Mouse (Mus musculus): ENCODE results near the gene Pdzrn4. TPM values are rescaled to one million over a fixed set of nuclear protein-coding genes. Genes with fewer than 3 reads are reported as not detected.

Gene Pdzrn4
- total RNA-seq, 2 experiments from 2014 or later = 11.4 to 11.5 TPM

- H3K4me3 ChIP-seq = no peak overlapping the region
- intact Hi-C loops (cut with DNase I) = no loop called here
Measured at GRCm38 (mm10) chr15:92562149-92562548, 165.5 kb downstream of the Pdzrn4 start.

GRCm38 (mm10) chr15:92563576-92563975 lies 166.9 kb downstream of the Pdzrn4 start:
- Histone ChIP-seq H3K27ac (no peak overlapping the region), H3K4me3 (no peak overlapping the region)
- TF ChIP-seq CTCF (IDR thresholded peaks at IDR 0.05) = no peak
- no peak for DNase-seq (ENCODE audit: extremely low spot score in 1 of 2, low spot score in 2 of 2)
- intact Hi-C loops (cut with DNase I) = no loop called here

More at GRCm38 (mm10) chr15:92562149-92562548, 165.5 kb downstream of the Pdzrn4 start:
- TF ChIP-seq CTCF (IDR thresholded peaks at IDR 0.05) = no peak
- no peak overlapping the region for H3K27ac ChIP-seq
- DNase-seq (ENCODE audit: extremely low spot score in 1 of 2, low spot score in 2 of 2) = no peak

- no peak overlapping the region for H3K27ac ChIP-seq
- no peak for DNase-seq (ENCODE audit: extremely low spot score in 1 of 2, low spot score in 2 of 2)
- H3K4me3 ChIP-seq = no peak overlapping the region
- TF ChIP-seq CTCF (IDR thresholded peaks at IDR 0.05) = no peak
- intact Hi-C loops (cut with DNase I) = no loop called here
Measured at GRCm38 (mm10) chr15:92570526-92571243, 174.0 kb downstream of the Pdzrn4 start.

- no peak overlapping the region for H3K4me3 ChIP-seq
- intact Hi-C loops (cut with DNase I) = no loop called here
- DNase-seq (ENCODE audit: extremely low spot score in 1 of 2, low spot score in 2 of 2) = no peak
- TF ChIP-seq CTCF (IDR thresholded peaks at IDR 0.05) = no peak
- no peak overlapping the region for H3K27ac ChIP-seq
Measured at GRCm38 (mm10) chr15:92571244-92571539, 174.5 kb downstream of the Pdzrn4 start.

GRCm38 (mm10) chr15:92577476-92577875 lies 180.8 kb downstream of the Pdzrn4 start:
- intact Hi-C loops (cut with DNase I) = no loop called here
- no peak for DNase-seq (ENCODE audit: extremely low spot score in 1 of 2, low spot score in 2 of 2)
- TF ChIP-seq CTCF (IDR thresholded peaks at IDR 0.05) = no peak
- no peak overlapping the region for H3K4me3 ChIP-seq
- no peak overlapping the region for H3K27ac ChIP-seq

- no peak for DNase-seq (ENCODE audit: extremely low spot score in 1 of 2, low spot score in 2 of 2)
- intact Hi-C loops (cut with DNase I) = loop anchor here (2.0 kb wide), 1 partner anchor 41 kb away; no protein-coding TSS in a partner anchor
- peak overlapping the region; percentile 67; the same call in 1 of the 2 replicates for H3K27ac ChIP-seq
- no peak overlapping the region for H3K4me3 ChIP-seq
- TF ChIP-seq CTCF (IDR thresholded peaks at IDR 0.05) = no peak
Measured at GRCm38 (mm10) chr15:92580217-92580616, 183.5 kb downstream of the Pdzrn4 start.

- H3K27ac ChIP-seq = peak overlapping the region; percentile 53; the same call in 1 of the 2 replicates
- no peak for TF ChIP-seq CTCF (IDR thresholded peaks at IDR 0.05)
- intact Hi-C loops (cut with DNase I) = loop anchor here (2.0 kb wide), 1 partner anchor 40 kb away; no protein-coding TSS in a partner anchor
- no peak for DNase-seq (ENCODE audit: extremely low spot score in 1 of 2, low spot score in 2 of 2)
- no peak overlapping the region for H3K4me3 ChIP-seq
Measured at GRCm38 (mm10) chr15:92580742-92581383, 184.2 kb downstream of the Pdzrn4 start.

GRCm38 (mm10) chr15:92584357-92585138 lies 187.9 kb downstream of the Pdzrn4 start:
- no peak overlapping the region for H3K27ac ChIP-seq
- intact Hi-C loops (cut with DNase I) = no loop called here
- TF ChIP-seq CTCF (IDR thresholded peaks at IDR 0.05) = no peak
- DNase-seq (ENCODE audit: extremely low spot score in 1 of 2, low spot score in 2 of 2) = no peak
- H3K4me3 ChIP-seq = no peak overlapping the region

GRCm38 (mm10) chr15:92587431-92587830 lies 190.8 kb downstream of the Pdzrn4 start:
- no peak for DNase-seq (ENCODE audit: extremely low spot score in 1 of 2, low spot score in 2 of 2)
- no peak overlapping the region for H3K27ac ChIP-seq
- intact Hi-C loops (cut with DNase I) = no loop called here
- peak; percentile 46 for TF ChIP-seq CTCF (IDR thresholded peaks at IDR 0.05)
- no peak overlapping the region for H3K4me3 ChIP-seq

GRCm38 (mm10) chr15:92594721-92595120 lies 198.0 kb downstream of the Pdzrn4 start:
- no peak for TF ChIP-seq CTCF (IDR thresholded peaks at IDR 0.05)
- H3K27ac ChIP-seq = no peak overlapping the region
- intact Hi-C loops (cut with DNase I) = loop anchor here (5.0 to 10.0 kb wide), 2 partner anchors 408 to 510 kb away; no protein-coding TSS in a partner anchor
- H3K4me3 ChIP-seq = no peak overlapping the region
- no peak for DNase-seq (ENCODE audit: extremely low spot score in 1 of 2, low spot score in 2 of 2)

GRCm38 (mm10) chr15:92597011-92597780 lies 200.5 kb downstream of the Pdzrn4 start:
- Histone ChIP-seq H3K4me3 (peak overlapping the region; percentile 40), H3K27ac (no peak overlapping the region)
- no peak; the same call in 1 of the 2 replicates for TF ChIP-seq CTCF (IDR thresholded peaks at IDR 0.05)
- no peak for DNase-seq (ENCODE audit: extremely low spot score in 1 of 2, low spot score in 2 of 2)
- intact Hi-C loops (cut with DNase I) = loop anchor here (5.0 to 10.0 kb wide), 2 partner anchors 405 to 508 kb away; no protein-coding TSS in a partner anchor

Data from left cerebral cortex, adult 2 months (tissue).